Mouse (Mus musculus) limb, embryonic 14.5 days (tissue): ENCODE data around the gene Tmem266. TPM values are rescaled to one million over a fixed set of nuclear protein-coding genes. Genes with fewer than 3 reads are reported as not detected.

Experiments used
- ATAC-seq: fragments of 200-750 bp; cut with Nextera tagmentation; 2 replicates; pipeline ENCODE4 v1.8.0; 2017; ENCODE audit warnings: low read depth, moderate number of reproducible peaks, moderate TSS enrichment; ENCODE audit not compliant: low FRiP score
- DNase-seq: peaks from one replicate; pipeline ENCODE4 v3.0.0-alpha.2; 2015; ENCODE audit warnings: low spot score
- H3K27ac ChIP-seq: fragments of 300-500 bp; sonication (generic); replicated peaks from 2 replicates; pipeline ENCODE4 v1.5.1; 2014; ENCODE audit warnings: low read depth, mild to moderate bottlenecking, low read length, moderate library complexity, mixed read lengths
- H3K27me3 ChIP-seq: fragments of 300-500 bp; sonication (generic); 2 replicates; pipeline ENCODE4 v1.6.1; 2014; ENCODE audit warnings: low read length, mixed read lengths; ENCODE audit not compliant: control insufficient read depth, insufficient read depth
- H3K36me3 ChIP-seq: fragments of 300-500 bp; sonication (generic); 2 replicates; pipeline ENCODE4 v1.6.1; 2014; ENCODE audit warnings: mild to moderate bottlenecking, low read length, moderate library complexity, mixed read lengths; ENCODE audit not compliant: control insufficient read depth, insufficient read depth
- H3K4me1 ChIP-seq: fragments of 300-500 bp; sonication (generic); 2 replicates; pipeline ENCODE4 v1.6.1; 2014; ENCODE audit warnings: antibody characterized with exemption, low read length, mixed read lengths; ENCODE audit not compliant: control insufficient read depth, insufficient read depth
- H3K4me2 ChIP-seq: fragments of 300-500 bp; sonication (generic); replicated peaks from 2 replicates; pipeline ENCODE4 v1.6.1; 2014; ENCODE audit warnings: low read depth, mild to moderate bottlenecking, low read length, moderate library complexity; ENCODE audit not compliant: severe bottlenecking
- H3K4me3 ChIP-seq: fragments of 300-500 bp; sonication (generic); replicated peaks from 2 replicates; pipeline ENCODE4 v1.5.1; 2014; ENCODE audit warnings: low read length
- H3K9ac ChIP-seq: fragments of 300-500 bp; sonication (generic); 2 replicates; pipeline ENCODE4 v1.6.1; 2014; ENCODE audit warnings: mild to moderate bottlenecking, low read depth, low read length, moderate library complexity; ENCODE audit not compliant: severe bottlenecking
- H3K9me3 ChIP-seq: fragments of 300-500 bp; sonication (generic); 2 replicates; pipeline ENCODE4 v1.6.1; 2016; ENCODE audit warnings: low read length; ENCODE audit not compliant: control insufficient read depth
- POLR2A ChIP-seq: fragments of 200-500 bp; IDR thresholded peaks from 2 replicates; pipeline ENCODE4 v1.8.0; 2012; ENCODE audit warnings: inconsistent platforms, mild to moderate bottlenecking, moderate library complexity, borderline replicate concordance; ENCODE audit not compliant: insufficient read depth, insufficient read length; ENCODE audit errors: extremely low read depth
- WGBS: fragments of 180-500 bp; shearing (Covaris S2); extraction: QIAGEN DNeasy Blood & Tissue Kit; methylation state at CpG from one replicate; pipeline ENCODE4 v1.1.7; 2014; 5-methylcytosine and 5-hydroxymethylcytosine counted together
- polyA plus RNA-seq, 2 experiments: library from polyadenylated mRNA; depleted of rRNA in 1 of 2; stranded (reverse) in 1 of 2; unstranded in 1 of 2; fragments of >200 nt; fragmentation: Nextera tagmentation in 1 of 2; extraction: Ambion mirVana in 1 of 2; gene quantifications; 2 replicates each; pipeline versions ENCODE4 v1.2.1 to v1.2.3; 2012 to 2014

The Tmem266 gene
- polyA plus RNA-seq, 2 experiments = 0.40 to 1.3 TPM

GRCm38 (mm10) chr9:55354686-55355085 is 28.0 kb downstream of the Tmem266 start:
- ATAC-seq (no peak), DNase-seq (no peak)
- 73% methylated on average over 3 of the region's 3 CpGs for WGBS
- no peaks in the 10 kb centered on the region for H3K27me3 ChIP-seq
- no peaks in the 10 kb centered on the region for H3K9me3 ChIP-seq
- TF ChIP-seq POLR2A = no peak
- H3K4me3 ChIP-seq = no peak overlapping the region
- H3K4me1 ChIP-seq = no peaks in the 10 kb centered on the region
- H3K27ac ChIP-seq = no peak overlapping the region
- no peaks in the 10 kb centered on the region for H3K36me3 ChIP-seq
- no peak overlapping the region for H3K4me2 ChIP-seq
- no peak overlapping the region for H3K9ac ChIP-seq

GRCm38 (mm10) chr9:55355270-55355834 is 28.6 kb downstream of the Tmem266 start:
- DNase-seq = no peak
- no peak overlapping the region for H3K27ac ChIP-seq
- H3K4me2 ChIP-seq = no peak overlapping the region
- no peak for TF ChIP-seq POLR2A
- no peak overlapping the region for H3K4me3 ChIP-seq
- H3K9me3 ChIP-seq = no peaks in the 10 kb centered on the region
- H3K36me3 ChIP-seq = no peaks in the 10 kb centered on the region
- no peak for ATAC-seq
- H3K27me3 ChIP-seq = no peaks in the 10 kb centered on the region
- H3K9ac ChIP-seq = no peak overlapping the region
- no peaks in the 10 kb centered on the region for H3K4me1 ChIP-seq
- 68% methylated on average over 8 of the region's 8 CpGs for WGBS

- Histone ChIP-seq H3K9me3 (no peaks in the 10 kb centered on the region), H3K4me3 (no peak overlapping the region), H3K9ac (no peak overlapping the region), H3K36me3 (no peaks in the 10 kb centered on the region), H3K27ac (no peak overlapping the region), H3K4me2 (no peak overlapping the region), H3K4me1 (no peaks in the 10 kb centered on the region), H3K27me3 (no peaks in the 10 kb centered on the region)
- DNase-seq (no peak), ATAC-seq (no peak)
- TF ChIP-seq POLR2A = no peak
- WGBS = 73% methylated on average over 1 of the region's 1 CpGs
Observed at GRCm38 (mm10) chr9:55357164-55357563, 30.5 kb downstream of the Tmem266 start.

- ATAC-seq (no peak), DNase-seq (no peak)
- no peak overlapping the region for H3K9ac ChIP-seq
- H3K4me1 ChIP-seq = no peaks in the 10 kb centered on the region
- no peak overlapping the region for H3K4me2 ChIP-seq
- no peak overlapping the region for H3K4me3 ChIP-seq
- H3K27me3 ChIP-seq = no peaks in the 10 kb centered on the region
- H3K9me3 ChIP-seq = no peaks in the 10 kb centered on the region
- 72% methylated on average over 3 of the region's 3 CpGs for WGBS
- TF ChIP-seq POLR2A = no peak
- H3K27ac ChIP-seq = no peak overlapping the region
- H3K36me3 ChIP-seq = no peaks in the 10 kb centered on the region
Observed at GRCm38 (mm10) chr9:55360372-55360771, 33.7 kb downstream of the Tmem266 start.

GRCm38 (mm10) chr9:55360861-55361260 is 34.1 kb downstream of the Tmem266 start:
- no peak for TF ChIP-seq POLR2A
- Histone ChIP-seq H3K9ac (no peak overlapping the region), H3K4me2 (no peak overlapping the region), H3K4me3 (no peak overlapping the region), H3K27ac (no peak overlapping the region), H3K36me3 (no peaks in the 10 kb centered on the region), H3K27me3 (no peaks in the 10 kb centered on the region), H3K4me1 (no peaks in the 10 kb centered on the region), H3K9me3 (no peaks in the 10 kb centered on the region)
- WGBS = 53% methylated on average over 7 of the region's 7 CpGs
- DNase-seq (no peak), ATAC-seq (no peak)

- ATAC-seq (no peak), DNase-seq (no peak)
- Histone ChIP-seq H3K4me3 (no peak overlapping the region), H3K9ac (no peak overlapping the region), H3K4me1 (no peaks in the 10 kb centered on the region), H3K27me3 (no peaks in the 10 kb centered on the region), H3K27ac (no peak overlapping the region), H3K36me3 (no peaks in the 10 kb centered on the region), H3K9me3 (no peaks in the 10 kb centered on the region), H3K4me2 (no peak overlapping the region)
- TF ChIP-seq POLR2A = no peak
- WGBS = 86% methylated on average over 5 of the region's 5 CpGs
Observed at GRCm38 (mm10) chr9:55361969-55362368, 35.3 kb downstream of the Tmem266 start.
